Mouse (Mus musculus) cerebellum, postnatal 25 days (tissue): Measurements from ENCODE around the gene Akap2.
A peak's percentile ranks its signal among the peaks of the same experiment; 100 is the strongest.
"Not testable (repeated sequence)": the region's sequence is repeated elsewhere in the genome, so short reads cannot be mapped to it uniquely, and the experiment has no call there.

Experiments
- DNase-seq, 2 experiments: peaks; one replicate each; pipeline ENCODE4 v3.0.0; 2021; ENCODE audit warnings: mixed read lengths in 2 of 2

Gene Akap2

GRCm38 (mm10) chr4:57879804-57880357 lies 162.4 kb downstream of the Akap2 start:
- peak; percentile 81 to 87 for DNase-seq

- DNase-seq: no peak
These were observed 166.3 kb downstream of the Akap2 start for GRCm38 (mm10) chr4:57883520-57884421.

- DNase-seq: no peak
These were observed 167.1 kb downstream of the Akap2 start for GRCm38 (mm10) chr4:57884511-57884910.

- no peak for DNase-seq
These were observed 167.7 kb downstream of the Akap2 start for GRCm38 (mm10) chr4:57885186-57885585.

- DNase-seq: peak in 1 of 2 experiments; percentile 9
These were observed 168.8 kb downstream of the Akap2 start for GRCm38 (mm10) chr4:57886066-57886887.

GRCm38 (mm10) chr4:57886888-57887230 lies 169.4 kb downstream of the Akap2 start:
- DNase-seq: no peak

GRCm38 (mm10) chr4:57888246-57888645 lies 170.8 kb downstream of the Akap2 start:
- no peak for DNase-seq

- DNase-seq: not testable (repeated sequence)
These were observed 171.5 kb downstream of the Akap2 start for GRCm38 (mm10) chr4:57888978-57889377.

GRCm38 (mm10) chr4:57889773-57890172 lies 172.3 kb downstream of the Akap2 start:
- no peak for DNase-seq

- DNase-seq: no peak
These were observed 174.6 kb downstream of the Akap2 start for GRCm38 (mm10) chr4:57892001-57892586.

- no peak for DNase-seq
These were observed 177.7 kb downstream of the Akap2 start for GRCm38 (mm10) chr4:57895140-57895539.

- DNase-seq: no peak
These were observed 178.4 kb downstream of the Akap2 start for GRCm38 (mm10) chr4:57895902-57896301.

GRCm38 (mm10) chr4:57896631-57897030 lies 179.2 kb downstream of the Akap2 start:
- DNase-seq: no peak

GRCm38 (mm10) chr4:57901210-57901609 lies 183.8 kb downstream of the Akap2 start:
- peak; percentile 50 to 75 for DNase-seq

- no peak for DNase-seq
These were observed 185.2 kb downstream of the Akap2 start for GRCm38 (mm10) chr4:57902619-57903018.

GRCm38 (mm10) chr4:57904211-57904610 lies 186.8 kb downstream of the Akap2 start:
- DNase-seq: peak; percentile 65 to 80

GRCm38 (mm10) chr4:57904638-57905037 lies 187.2 kb downstream of the Akap2 start:
- no peak for DNase-seq

- no peak for DNase-seq
These were observed 189.3 kb downstream of the Akap2 start for GRCm38 (mm10) chr4:57906708-57907107.

GRCm38 (mm10) chr4:57908860-57909259 lies 191.4 kb downstream of the Akap2 start:
- no peak for DNase-seq

- no peak for DNase-seq
These were observed 195.6 kb downstream of the Akap2 start for GRCm38 (mm10) chr4:57913021-57913420.

- DNase-seq: peak; percentile 23 to 38
These were observed 197.0 kb downstream of the Akap2 start for GRCm38 (mm10) chr4:57914193-57915190.
